Mouse (Mus musculus): Measurements from ENCODE around the gene Cpne2. TPM values are rescaled to one million over a fixed set of nuclear protein-coding genes. Genes with fewer than 3 reads are reported as not detected.

Cpne2 gene
- total RNA-seq, 2 experiments from 2014 or later, result 18.0 to 24.7 TPM

Small RNA genes lying within 50 kb of the gene (microRNA-seq; reads per million reads assigned to microRNA genes)
- gene Mir7072, result not detected

Other genes with a start within 250 kb of the Cpne2 start
- 1 to 10 TPM in 1 of 2 experiments, under 1 TPM in 1; 0.25 to 1.3 TPM for gene Slc12a3, start 203.8 kb upstream of the Cpne2 start, total RNA-seq (2021)
- 10 to 100 TPM; 65.9 to 66.1 TPM for gene Herpud1, start 146.6 kb upstream of the Cpne2 start, total RNA-seq (2021)
- gene Nlrc5, start 98.6 kb upstream of the Cpne2 start, total RNA-seq (2021), result under 1 TPM; 0.42 to 0.95 TPM
- 10 to 100 TPM; 24.8 to 30.0 TPM for gene Rspry1, start 68.9 kb downstream of the Cpne2 start, total RNA-seq (2021)
- gene Fam192a, start 69.0 kb downstream of the Cpne2 start, total RNA-seq (2021), result 10 to 100 TPM; 45.3 to 45.6 TPM
- gene Arl2bp, start 133.6 kb downstream of the Cpne2 start, total RNA-seq (2021), result 100 to 1,000 TPM; 153 to 159 TPM
- 10 to 100 TPM; 29.0 to 58.2 TPM for gene Pllp, start 163.3 kb downstream of the Cpne2 start, total RNA-seq (2021)
- gene Ccl22, start 212.6 kb downstream of the Cpne2 start, total RNA-seq (2021), result under 1 TPM in 1 of 2 experiments, not detected in 1; 0.17 TPM
- 100 to 1,000 TPM; 622 to 723 TPM for gene Cx3cl1, start 239.0 kb downstream of the Cpne2 start, total RNA-seq (2021)

All from left cerebral cortex, postnatal 36 days (tissue).